Mouse (Mus musculus) CH12.LX (cell line): ENCODE measurements around the gene Tmem170.
A peak's percentile ranks its signal among the peaks of the same experiment; 100 is the strongest.

Experiments
- CTCF ChIP-seq, 2 experiments: IDR thresholded peaks in 1 of 2; conservative IDR thresholded peaks in 1 of 2; 2 replicates each; pipeline ENCODE4 v1.5.1; 2011 to 2012; ENCODE audit warnings: low read depth in 2 of 2, low read length in 2 of 2, improper control_type of control experiment in 1 of 2, inconsistent platforms in 1 of 2, mild to moderate bottlenecking in 1 of 2, moderate library complexity in 1 of 2
- ELF1 ChIP-seq: IDR thresholded peaks from 2 replicates; pipeline ENCODE4 v1.6.1; 2014; ENCODE audit warnings: low read depth, mild to moderate bottlenecking, inconsistent platforms, low read length, improper control_type of control experiment
- EP300 ChIP-seq: IDR thresholded peaks from 2 replicates; pipeline ENCODE4 v1.6.1; 2011; ENCODE audit warnings: low read length, improper control_type of control experiment
- ETS1 ChIP-seq: conservative IDR thresholded peaks from 2 replicates; pipeline ENCODE4 v1.6.1; 2012; ENCODE audit warnings: low read depth, mild to moderate bottlenecking, inconsistent platforms, low read length, improper control_type of control experiment, moderate library complexity
- POLR2A ChIP-seq: IDR thresholded peaks from 2 replicates; pipeline ENCODE4 v1.6.1; 2011; ENCODE audit warnings: low read depth, mild to moderate bottlenecking, improper control_type of control experiment, low read length
- POLR2AphosphoS2 ChIP-seq: IDR thresholded peaks from 2 replicates; pipeline ENCODE4 v1.6.1; 2011; ENCODE audit warnings: low read depth, low read length, improper control_type of control experiment
- RAD21 ChIP-seq: IDR thresholded peaks from 2 replicates; pipeline ENCODE4 v1.6.1; 2011; ENCODE audit warnings: low read depth, mild to moderate bottlenecking, low read length, improper control_type of control experiment, moderate library complexity
- RCOR1 ChIP-seq: conservative IDR thresholded peaks from 2 replicates; pipeline ENCODE4 v1.6.1; 2012; ENCODE audit warnings: low read depth, mild to moderate bottlenecking, inconsistent platforms, low read length, improper control_type of control experiment
- TBP ChIP-seq: conservative IDR thresholded peaks from 2 replicates; pipeline ENCODE4 v1.6.1; 2011; ENCODE audit warnings: low read depth, low read length, improper control_type of control experiment
- TCF12 ChIP-seq: IDR thresholded peaks from 2 replicates; pipeline ENCODE4 v1.6.1; 2014; ENCODE audit warnings: low read depth, mild to moderate bottlenecking, inconsistent platforms, low read length, improper control_type of control experiment
- UBTF ChIP-seq: IDR thresholded peaks from 2 replicates; pipeline ENCODE4 v1.6.1; 2012; ENCODE audit warnings: low read depth, mild to moderate bottlenecking, inconsistent platforms, low read length, improper control_type of control experiment, moderate library complexity
- USF1 ChIP-seq: IDR thresholded peaks from 2 replicates; pipeline ENCODE4 v1.6.1; 2014; ENCODE audit warnings: low read depth, mild to moderate bottlenecking, inconsistent platforms, low read length, improper control_type of control experiment
- ZKSCAN1 ChIP-seq: IDR thresholded peaks from 2 replicates; pipeline ENCODE4 v1.6.1; 2012; ENCODE audit warnings: low read depth, inconsistent platforms, low read length, improper control_type of control experiment, borderline replicate concordance
- ZMIZ1 ChIP-seq: IDR thresholded peaks from 2 replicates; pipeline ENCODE4 v1.6.1; 2012; ENCODE audit warnings: low read depth, mild to moderate bottlenecking, inconsistent platforms, low read length, improper control_type of control experiment

DNA sequence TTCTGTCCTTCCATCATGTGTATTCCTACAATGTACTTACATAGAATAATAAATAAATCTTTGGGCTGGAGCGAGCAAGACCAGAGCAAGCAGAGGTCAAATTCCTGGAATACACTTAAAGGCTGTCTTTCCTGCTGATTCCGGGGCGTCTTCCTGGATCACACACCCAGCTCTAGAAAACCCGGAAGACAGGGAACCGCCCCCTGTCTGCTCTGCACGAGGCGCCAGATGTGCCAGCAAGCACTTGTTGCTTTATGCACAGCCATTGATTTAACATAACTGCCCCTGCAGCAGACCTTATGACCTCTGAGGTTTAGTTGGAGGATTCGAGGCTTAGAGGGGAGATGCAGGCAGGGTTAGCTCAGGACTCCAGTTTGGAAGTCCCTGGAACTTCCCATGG is 15.4 kb upstream of the Tmem170 start:
- no peak for TF ChIP-seq CTCF (conservative IDR thresholded peaks at IDR 0.05 in 1 of 2, IDR thresholded peaks at IDR 0.05 in 1 of 2; ENCODE audit: low read depth in 2 of 2, low read length in 2 of 2)
- no peak for TF ChIP-seq RAD21
- no peak for TF ChIP-seq TCF12
- TF ChIP-seq UBTF: no peak
- TF ChIP-seq POLR2A: no peak
- TF ChIP-seq ZKSCAN1: no peak
- TF ChIP-seq USF1: no peak
- no peak for TF ChIP-seq EP300
- 0 out of 2 replicates have a peak, but pooled peaks have one; percentile 15 for TF ChIP-seq ELF1
- TF ChIP-seq ZMIZ1: no peak
- no peak for TF ChIP-seq ETS1
- TF ChIP-seq TBP: no peak
- TF ChIP-seq POLR2AphosphoS2: no peak
- TF ChIP-seq RCOR1: no peak
